Mouse (Mus musculus): ENCODE data around the gene Ugt1a6b. TPM values are rescaled to one million over a fixed set of nuclear protein-coding genes. Genes with fewer than 3 reads are reported as not detected.

Gene Ugt1a6b
- polyA plus RNA-seq, 1 experiment from 2014 or later = not detected

DNA sequence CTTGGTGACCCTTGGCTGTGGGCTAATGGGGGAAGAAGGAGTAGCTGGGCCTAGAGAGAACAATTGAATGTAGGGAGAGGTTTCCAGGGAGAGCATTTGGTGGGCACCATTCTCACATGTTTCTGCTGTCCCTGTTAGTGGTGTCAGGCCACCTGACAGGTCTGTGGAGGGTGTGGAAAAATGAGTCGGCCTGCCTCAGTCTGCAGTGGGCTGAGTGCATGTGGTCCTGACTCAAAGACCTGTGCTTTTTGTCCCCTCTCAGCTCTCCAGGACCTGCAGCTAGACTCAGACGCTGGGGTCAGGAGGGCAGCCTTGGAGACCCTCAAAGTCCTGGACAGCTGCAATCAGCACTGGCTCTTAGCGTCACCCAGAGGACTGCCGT lies 156.6 kb downstream of the Ugt1a6b start:
- no peak overlapping the region for H3K4me3 ChIP-seq
- H3K4me1 ChIP-seq = peaks cover 14% of the 10 kb centered on the region
- 74% methylated on average over 4 of the region's 4 CpGs for WGBS
- H3K9me3 ChIP-seq = peaks cover 57% of the 10 kb centered on the region
- DNase-seq (ENCODE audit: low spot score) = no peak
- peaks cover 50% of the 10 kb centered on the region for H3K36me3 ChIP-seq
- no peaks in the 10 kb centered on the region for H3K27me3 ChIP-seq (ENCODE audit: insufficient read depth, poor library complexity, severe bottlenecking)
- H3K27ac ChIP-seq = no peak overlapping the region

DNA sequence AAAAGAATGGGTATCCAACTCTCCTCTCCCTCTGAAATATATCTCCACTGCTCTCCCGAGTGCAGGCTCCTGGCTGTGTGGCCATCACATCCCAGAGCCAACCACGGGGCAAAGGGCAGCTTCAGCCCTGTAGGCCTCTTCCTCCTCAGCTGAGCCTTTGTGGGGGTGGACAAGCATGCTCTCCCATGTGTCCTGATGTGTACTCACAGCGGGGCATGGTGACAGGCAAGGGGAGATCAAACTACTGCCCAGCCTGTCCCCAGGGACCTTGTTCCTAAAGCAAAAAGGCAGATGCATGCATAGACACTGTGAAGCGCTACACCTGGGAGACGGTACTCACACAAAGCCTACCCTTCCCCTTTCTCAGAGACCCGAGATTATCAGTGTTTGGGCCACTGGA lies 157.1 kb downstream of the Ugt1a6b start:
- no peaks in the 10 kb centered on the region for H3K27me3 ChIP-seq (ENCODE audit: insufficient read depth, poor library complexity, severe bottlenecking)
- WGBS = 76% methylated on average over 6 of the region's 6 CpGs
- DNase-seq (ENCODE audit: low spot score) = no peak
- no peak overlapping the region for H3K27ac ChIP-seq
- no peak overlapping the region for H3K4me3 ChIP-seq
- H3K36me3 ChIP-seq = peaks cover 55% of the 10 kb centered on the region
- peaks cover 57% of the 10 kb centered on the region for H3K9me3 ChIP-seq
- peaks cover 18% of the 10 kb centered on the region for H3K4me1 ChIP-seq

- H3K9me3 ChIP-seq = peaks cover 51% of the 10 kb centered on the region
- H3K4me1 ChIP-seq = peaks cover 19% of the 10 kb centered on the region
- peaks cover 62% of the 10 kb centered on the region for H3K36me3 ChIP-seq
- H3K27me3 ChIP-seq (ENCODE audit: insufficient read depth, poor library complexity, severe bottlenecking) = no peaks in the 10 kb centered on the region
- DNase-seq (ENCODE audit: low spot score) = no peak
- no peak overlapping the region for H3K4me3 ChIP-seq
- no peak overlapping the region for H3K27ac ChIP-seq
- WGBS = 83% methylated on average over 10 of the region's 10 CpGs
Measured at GRCm38 (mm10) chr1:88260604-88261377, 157.7 kb downstream of the Ugt1a6b start.

- DNase-seq (ENCODE audit: low spot score) = no peak
- H3K36me3 ChIP-seq = peaks cover 71% of the 10 kb centered on the region
- no peak overlapping the region for H3K27ac ChIP-seq
- peaks cover 41% of the 10 kb centered on the region for H3K9me3 ChIP-seq
- WGBS = 83% methylated on average over 7 of the region's 7 CpGs
- no peak overlapping the region for H3K4me3 ChIP-seq
- H3K4me1 ChIP-seq = peaks cover 19% of the 10 kb centered on the region
- H3K27me3 ChIP-seq (ENCODE audit: insufficient read depth, poor library complexity, severe bottlenecking) = no peaks in the 10 kb centered on the region
Measured at GRCm38 (mm10) chr1:88261706-88262105, 158.7 kb downstream of the Ugt1a6b start.

DNA sequence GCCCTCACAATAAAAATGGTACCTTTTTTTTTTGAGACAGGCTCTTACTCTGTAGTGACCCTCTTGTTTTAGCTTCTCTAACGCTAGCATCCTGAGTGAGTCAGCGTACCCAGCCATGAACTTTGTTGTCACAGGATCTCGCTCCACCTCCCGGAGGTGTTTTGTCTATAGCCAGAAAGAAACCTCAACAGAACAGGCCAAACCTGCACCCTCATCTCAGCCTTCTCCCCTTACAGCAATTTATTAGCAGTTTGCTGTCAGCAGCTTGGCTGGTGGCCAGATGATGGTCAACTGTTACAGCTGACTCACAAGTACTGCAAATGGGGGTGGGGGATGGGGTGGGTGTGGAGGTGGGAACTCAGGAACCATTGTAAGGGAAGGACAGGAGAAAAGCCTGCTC lies 159.2 kb downstream of the Ugt1a6b start:
- Histone ChIP-seq H3K27ac (no peak overlapping the region), H3K4me3 (no peak overlapping the region), H3K36me3 (peaks cover 77% of the 10 kb centered on the region), H3K27me3 (ENCODE audit: insufficient read depth, poor library complexity, severe bottlenecking) (no peaks in the 10 kb centered on the region), H3K9me3 (peaks cover 36% of the 10 kb centered on the region), H3K4me1 (peaks cover 19% of the 10 kb centered on the region)
- whole genome bisulfite sequencing = 87% methylated on average over 4 of the region's 4 CpGs
- DNase-seq (ENCODE audit: low spot score) = no peak

DNA sequence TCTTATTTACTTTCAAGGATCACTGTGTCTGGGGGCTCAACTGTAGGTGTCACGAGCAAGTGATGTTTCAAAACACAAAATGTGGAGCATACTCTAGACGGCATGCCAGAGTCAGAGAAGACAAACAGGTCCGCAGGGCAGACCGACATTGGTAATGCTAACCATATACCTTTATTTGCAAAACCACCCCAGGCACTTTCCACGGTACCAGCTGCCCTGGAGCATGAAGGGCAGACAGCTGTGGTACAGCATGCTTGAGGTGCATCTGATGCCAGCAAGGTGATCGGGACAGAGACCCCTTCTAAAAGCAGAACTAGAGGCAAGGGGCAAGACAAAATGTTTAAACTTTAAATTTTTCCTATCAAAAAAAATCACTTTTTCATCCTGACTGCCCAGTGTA lies 159.9 kb downstream of the Ugt1a6b start:
- Histone ChIP-seq H3K9me3 (peaks cover 29% of the 10 kb centered on the region), H3K4me3 (no peak overlapping the region), H3K27me3 (ENCODE audit: insufficient read depth, poor library complexity, severe bottlenecking) (no peaks in the 10 kb centered on the region), H3K27ac (no peak overlapping the region), H3K4me1 (peaks cover 19% of the 10 kb centered on the region), H3K36me3 (peaks cover 84% of the 10 kb centered on the region)
- peak; percentile 88 for DNase-seq (ENCODE audit: low spot score)
- 75% methylated on average over 6 of the region's 6 CpGs for WGBS

- no peaks in the 10 kb centered on the region for H3K27me3 ChIP-seq (ENCODE audit: insufficient read depth, poor library complexity, severe bottlenecking)
- 89% methylated on average over 5 of the region's 5 CpGs for WGBS
Measured at GRCm38 (mm10) chr1:88263778-88264177, 160.7 kb downstream of the Ugt1a6b start.

GRCm38 (mm10) chr1:88264237-88264868 lies 161.3 kb downstream of the Ugt1a6b start:
- no peak overlapping the region for H3K27ac ChIP-seq
- peaks cover 16% of the 10 kb centered on the region for H3K4me1 ChIP-seq
- no peak for DNase-seq (ENCODE audit: low spot score)
- H3K27me3 ChIP-seq (ENCODE audit: insufficient read depth, poor library complexity, severe bottlenecking) = no peaks in the 10 kb centered on the region
- peaks cover 97% of the 10 kb centered on the region for H3K36me3 ChIP-seq
- WGBS = 80% methylated on average over 7 of the region's 7 CpGs
- H3K4me3 ChIP-seq = no peak overlapping the region
- peaks cover 20% of the 10 kb centered on the region; the same call in 1 of the 2 replicates for H3K9me3 ChIP-seq

More at GRCm38 (mm10) chr1:88263778-88264177, 160.7 kb downstream of the Ugt1a6b start:
- H3K4me3 ChIP-seq = no peak overlapping the region
- peak; percentile 88 for DNase-seq (ENCODE audit: low spot score)
- peaks cover 19% of the 10 kb centered on the region for H3K4me1 ChIP-seq
- H3K9me3 ChIP-seq = peaks cover 24% of the 10 kb centered on the region; the same call in 1 of the 2 replicates
- no peak overlapping the region for H3K27ac ChIP-seq
- peaks cover 92% of the 10 kb centered on the region for H3K36me3 ChIP-seq

DNA sequence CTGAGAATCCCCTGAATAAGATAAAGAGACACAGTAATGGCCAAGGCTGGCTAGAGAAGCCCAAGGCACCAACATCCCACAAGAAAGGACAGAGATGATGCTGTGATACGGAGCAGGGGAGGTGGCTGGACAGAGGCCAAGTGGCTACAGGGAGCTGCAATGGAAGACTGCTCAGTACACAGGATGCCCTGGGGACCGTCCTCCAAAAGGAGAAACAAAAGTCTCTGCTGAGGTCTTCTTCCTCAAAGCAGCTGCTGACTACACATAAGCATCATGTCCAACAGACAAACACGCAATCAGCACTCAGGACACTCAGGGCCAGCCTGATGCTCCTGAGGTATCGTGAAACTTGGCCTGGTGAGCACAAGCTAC lies 161.8 kb downstream of the Ugt1a6b start:
- WGBS = 77% methylated on average over 4 of the region's 4 CpGs
- H3K36me3 ChIP-seq = peaks cover 97% of the 10 kb centered on the region
- no peak overlapping the region for H3K4me3 ChIP-seq
- H3K27ac ChIP-seq = no peak overlapping the region
- no peaks in the 10 kb centered on the region for H3K27me3 ChIP-seq (ENCODE audit: insufficient read depth, poor library complexity, severe bottlenecking)
- peaks cover 11% of the 10 kb centered on the region for H3K4me1 ChIP-seq
- H3K9me3 ChIP-seq = peaks cover 18% of the 10 kb centered on the region; the same call in 1 of the 2 replicates
- no peak for DNase-seq (ENCODE audit: low spot score)

- 88% methylated on average over 13 of the region's 13 CpGs for WGBS
- Histone ChIP-seq H3K36me3 (peaks cover 91% of the 10 kb centered on the region), H3K9me3 (peaks cover 13% of the 10 kb centered on the region; the same call in 1 of the 2 replicates), H3K27ac (no peak overlapping the region), H3K27me3 (ENCODE audit: insufficient read depth, poor library complexity, severe bottlenecking) (no peaks in the 10 kb centered on the region), H3K4me3 (no peak overlapping the region), H3K4me1 (0 out of 2 replicates have a peak, but pooled peaks cover 5% of the 10 kb centered on the region)
- no peak for DNase-seq (ENCODE audit: low spot score)
Measured at GRCm38 (mm10) chr1:88266123-88266522, 163.1 kb downstream of the Ugt1a6b start.

- H3K36me3 ChIP-seq = peaks cover 91% of the 10 kb centered on the region
- 0 out of 2 replicates have a peak, but pooled peaks cover 5% of the 10 kb centered on the region for H3K4me1 ChIP-seq
- H3K27ac ChIP-seq = no peak overlapping the region
- DNase-seq (ENCODE audit: low spot score) = no peak
- 95% methylated on average over 6 of the region's 6 CpGs for WGBS
- H3K27me3 ChIP-seq (ENCODE audit: insufficient read depth, poor library complexity, severe bottlenecking) = no peaks in the 10 kb centered on the region
- no peak overlapping the region for H3K4me3 ChIP-seq
- peaks cover 13% of the 10 kb centered on the region; the same call in 1 of the 2 replicates for H3K9me3 ChIP-seq
Measured at GRCm38 (mm10) chr1:88267489-88267888, 164.4 kb downstream of the Ugt1a6b start.

GRCm38 (mm10) chr1:88268070-88268469 lies 165.0 kb downstream of the Ugt1a6b start:
- 0 out of 2 replicates have a peak, but pooled peaks cover 5% of the 10 kb centered on the region for H3K4me1 ChIP-seq
- DNase-seq (ENCODE audit: low spot score) = no peak
- WGBS = 83% methylated on average over 6 of the region's 6 CpGs
- H3K9me3 ChIP-seq = peaks cover 13% of the 10 kb centered on the region; the same call in 1 of the 2 replicates
- no peak overlapping the region for H3K4me3 ChIP-seq
- H3K36me3 ChIP-seq = peaks cover 91% of the 10 kb centered on the region
- H3K27ac ChIP-seq = no peak overlapping the region
- H3K27me3 ChIP-seq (ENCODE audit: insufficient read depth, poor library complexity, severe bottlenecking) = no peaks in the 10 kb centered on the region

Measured in heart, embryonic 10.5 days (tissue).